8 mouse cellular contexts compared by ENCODE assay signal in genomic region chr6:86404996-86405395, GRCm38 (mm10). TPM values are rescaled to one million over a fixed set of nuclear protein-coding genes. Genes with fewer than 3 reads are reported as not detected.
A peak's percentile ranks its signal among the peaks of the same experiment; 100 is the strongest.
DNase-seq lines count a peak whose midpoint lies in the region; ATAC-seq and TF ChIP-seq lines count a peak whose summit lies in the region.

No protein-coding gene starts in this region.

- no peak for TF ChIP-seq CTCF in lung, postnatal 0 days (IDR thresholded peaks at IDR 0.05)
- TF ChIP-seq CTCF in cortical plate, adult 2 months (IDR thresholded peaks at IDR 0.05; ENCODE audit: extremely low read depth, insufficient read depth, low read length): no peak

- no peak for TF ChIP-seq POLR2A in cortical plate, adult 2 months (IDR thresholded peaks at IDR 0.05; ENCODE audit: extremely low read depth, insufficient read depth, low read length)

- peak overlapping the region; percentile 59 for H3K4me2 ChIP-seq in lung, postnatal 0 days (replicated peaks; ENCODE audit: low read depth, low read length)
- peak overlapping the region; percentile 84 for H3K4me2 ChIP-seq in hindbrain, embryonic 16.5 days (ENCODE audit: low read length)

- no peak for ATAC-seq in lung, postnatal 0 days
- no peak for ATAC-seq in hindbrain, embryonic 16.5 days

- no peaks in the 10 kb centered on the region for H3K9me3 ChIP-seq in lung, postnatal 0 days (ENCODE audit: low read length)
- no peaks in the 10 kb centered on the region for H3K9me3 ChIP-seq in hindbrain, embryonic 16.5 days (ENCODE audit: control insufficient read depth, low read length)

- H3K27ac ChIP-seq in lung, postnatal 0 days (ENCODE audit: low read length): peak overlapping the region; percentile 99
- H3K27ac ChIP-seq in cortical plate, adult 2 months (ENCODE audit: insufficient read depth, low read length): 0 out of 2 replicates have a peak overlapping the region, but pooled peaks have one; percentile 8
- H3K27ac ChIP-seq in hindbrain, embryonic 16.5 days (ENCODE audit: low read depth, low read length): peak overlapping the region; percentile 100

- no peak for TF ChIP-seq EP300 in lung, postnatal 0 days (IDR thresholded peaks at IDR 0.05)

- no peaks in the 10 kb centered on the region for H3K27me3 ChIP-seq in lung, postnatal 0 days (replicated peaks; ENCODE audit: insufficient read depth, low read length)
- no peaks in the 10 kb centered on the region for H3K27me3 ChIP-seq in hindbrain, embryonic 16.5 days (replicated peaks; ENCODE audit: control insufficient read depth, insufficient read depth, low read length)

- H3K4me1 ChIP-seq in lung, postnatal 0 days (ENCODE audit: insufficient read depth, low read depth, low read length): no peaks in the 10 kb centered on the region
- H3K4me1 ChIP-seq in cortical plate, adult 2 months (ENCODE audit: control insufficient read depth, insufficient read depth, low read length): peaks cover 3% of the 10 kb centered on the region; the same call in 1 of the 2 replicates
- H3K4me1 ChIP-seq in hindbrain, embryonic 16.5 days (ENCODE audit: control insufficient read depth, insufficient read depth, low read depth, low read length): peaks cover 24% of the 10 kb centered on the region

- peak overlapping the region; percentile 85 for H3K4me3 ChIP-seq in lung, postnatal 0 days (ENCODE audit: low read depth, low read length)
- H3K4me3 ChIP-seq in cortical plate, adult 2 months (ENCODE audit: insufficient read depth, low read length): peak overlapping the region; percentile 74
- H3K4me3 ChIP-seq in hindbrain, embryonic 16.5 days (ENCODE audit: low read length): peak overlapping the region; percentile 64

- under 1% methylated on average over 11 of the region's 11 CpGs for WGBS in lung, postnatal 0 days
- under 1% methylated on average over 11 of the region's 11 CpGs for WGBS in hindbrain, embryonic 16.5 days

- H3K36me3 ChIP-seq in lung, postnatal 0 days (ENCODE audit: insufficient read depth, low read length): no peaks in the 10 kb centered on the region
- no peaks in the 10 kb centered on the region for H3K36me3 ChIP-seq in hindbrain, embryonic 16.5 days (ENCODE audit: control insufficient read depth, insufficient read depth, low read length)

- peak; percentile 28 for DNase-seq in lung, postnatal 0 days (ENCODE audit: low spot score)
- DNase-seq in lung, postnatal 10 days: no peak
- DNase-seq in naive thymus-derived CD4-positive, alpha-beta T cell, adult 2 months (ENCODE audit: low read depth): peak; percentile 44
- DNase-seq in cerebellum, postnatal 10 days: no peak
- DNase-seq in adrenal gland, adult 2 months: no peak
- DNase-seq in lung, adult 18-20 months: no peak

- peak overlapping the region; percentile 94 for H3K9ac ChIP-seq in lung, postnatal 0 days (replicated peaks; ENCODE audit: low read depth)
- peak overlapping the region; percentile 99 for H3K9ac ChIP-seq in hindbrain, embryonic 16.5 days (ENCODE audit: low read depth, low read length)

RNA-seq across cellular contexts. Expression of gene Tia1, which starts 1.0 kb away (rescaled TPM):
- 59.1 and 66.3 TPM in 2 replicates for polyA plus RNA-seq in lung, postnatal 0 days (2015; fragmentation: Nextera tagmentation; extraction: Ambion mirVana)
- polyA plus RNA-seq in cortical plate, adult 2 months (2012; rRNA removed): 122 and 144 TPM in 2 replicates
- polyA plus RNA-seq in hindbrain, embryonic 16.5 days (2015; fragmentation: Nextera tagmentation; extraction: Ambion mirVana): 232 and 270 TPM in 2 replicates
- 10 to 100 TPM; 42.7 to 44.0 TPM for total RNA-seq in adrenal gland, adult 2 months (2021)
- polyA plus RNA-seq in adrenal gland, adult 2 months (2012; rRNA removed): 12.7 and 14.2 TPM in 2 replicates

RNA-seq across cellular contexts. Expression of gene Pcyox1, which starts 8.0 kb away (rescaled TPM):
- polyA plus RNA-seq in lung, postnatal 0 days (2015; fragmentation: Nextera tagmentation; extraction: Ambion mirVana): 54.2 and 58.6 TPM in 2 replicates
- polyA plus RNA-seq in cortical plate, adult 2 months (2012; rRNA removed): 64.9 and 67.2 TPM in 2 replicates
- 88.4 and 92.7 TPM in 2 replicates for polyA plus RNA-seq in hindbrain, embryonic 16.5 days (2015; fragmentation: Nextera tagmentation; extraction: Ambion mirVana)
- total RNA-seq in adrenal gland, adult 2 months (2021): 100 to 1,000 TPM; 178 to 206 TPM
- polyA plus RNA-seq in adrenal gland, adult 2 months (2012; rRNA removed): 54.8 and 96.2 TPM in 2 replicates

RNA-seq across cellular contexts. Expression of gene Gm44790, which starts 21.5 kb away (rescaled TPM):
- polyA plus RNA-seq in lung, postnatal 0 days (2015; fragmentation: Nextera tagmentation; extraction: Ambion mirVana): not detected in 2 replicates
- polyA plus RNA-seq in cortical plate, adult 2 months (2012; rRNA removed): 1.0 and 1.5 TPM in 2 replicates
- polyA plus RNA-seq in hindbrain, embryonic 16.5 days (2015; fragmentation: Nextera tagmentation; extraction: Ambion mirVana): not detected in 2 replicates
- 1 to 10 TPM in 1 of 2 experiments, not detected in 1; 3.2 TPM for total RNA-seq in adrenal gland, adult 2 months (2021)
- polyA plus RNA-seq in adrenal gland, adult 2 months (2012; rRNA removed): 6.4 and 8.7 TPM in 2 replicates

RNA-seq across cellular contexts. Expression of gene C87436, which starts 33.2 kb away (rescaled TPM):
- polyA plus RNA-seq in lung, postnatal 0 days (2015; fragmentation: Nextera tagmentation; extraction: Ambion mirVana): 23.3 and 23.5 TPM in 2 replicates
- polyA plus RNA-seq in cortical plate, adult 2 months (2012; rRNA removed): 21.6 and 21.8 TPM in 2 replicates
- polyA plus RNA-seq in hindbrain, embryonic 16.5 days (2015; fragmentation: Nextera tagmentation; extraction: Ambion mirVana): 21.4 and 22.9 TPM in 2 replicates
- 10 to 100 TPM; 18.4 to 22.3 TPM for total RNA-seq in adrenal gland, adult 2 months (2021)
- 7.3 and 8.7 TPM in 2 replicates for polyA plus RNA-seq in adrenal gland, adult 2 months (2012; rRNA removed)

RNA-seq across cellular contexts. Expression of gene Snrpg, which starts 33.9 kb away (rescaled TPM):
- polyA plus RNA-seq in lung, postnatal 0 days (2015; fragmentation: Nextera tagmentation; extraction: Ambion mirVana): 234 and 251 TPM in 2 replicates
- 60.5 and 72.1 TPM in 2 replicates for polyA plus RNA-seq in cortical plate, adult 2 months (2012; rRNA removed)
- polyA plus RNA-seq in hindbrain, embryonic 16.5 days (2015; fragmentation: Nextera tagmentation; extraction: Ambion mirVana): 234 and 259 TPM in 2 replicates
- total RNA-seq in adrenal gland, adult 2 months (2021): 100 to 1,000 TPM; 197 to 420 TPM
- polyA plus RNA-seq in adrenal gland, adult 2 months (2012; rRNA removed): 38.8 and 52.2 TPM in 2 replicates

Comparison
In these comparisons a context has a peak if more than half of its experiments do, and no peak if none do; other contexts are left out.
1. DNase-seq: peak in lung, postnatal 0 days (single experiment) and naive thymus-derived CD4-positive, alpha-beta T cell, adult 2 months (single experiment); none in lung, postnatal 10 days (single experiment), cerebellum, postnatal 10 days (0 of 2), adrenal gland, adult 2 months (single experiment) and lung, adult 18-20 months (0 of 2).
2. H3K27ac ChIP-seq: peak in every context shown above with its lines; median percentile 100 in hindbrain, embryonic 16.5 days; 99 in lung, postnatal 0 days; 8 in cortical plate, adult 2 months.
3. Peak in every context shown above with its lines, with median percentiles within 50 percentile points of each other: H3K4me3 ChIP-seq.